Comparison of ENCODE assay signal across 26 mouse cellular contexts in genomic region chr9:64214452-64214851, GRCm38 (mm10). TPM values are rescaled to one million over a fixed set of nuclear protein-coding genes. Genes with fewer than 3 reads are reported as not detected.
DNase-seq lines count a peak whose midpoint lies in the region; ATAC-seq and TF ChIP-seq lines count a peak whose summit lies in the region.
"Had no signal": no experiment of that assay in that cellular context is flagged by ENCODE, and none has a peak within 500 bp of the region (broad histone marks: within the 10 kb centered on the region; RNA-seq: fewer than 3 reads in every experiment).

No protein-coding gene starts in this region.

- peaks cover 26% of the 10 kb centered on the region for H3K4me1 ChIP-seq in kidney, embryonic 16.5 days (ENCODE audit: insufficient read depth, low read length)
- peaks cover 61% of the 10 kb centered on the region for H3K4me1 ChIP-seq in E14TG2a.4 (replicated peaks; ENCODE audit: low read depth, low read length)
- peaks cover 3% of the 10 kb centered on the region; the same call in 1 of the 2 replicates for H3K4me1 ChIP-seq in intestine, embryonic 15.5 days (replicated peaks)
- H3K4me1 ChIP-seq in stomach, embryonic 15.5 days, result no peaks in the 10 kb centered on the region; the same call in 1 of the 2 replicates
- H3K4me1 ChIP-seq: hindbrain, embryonic 13.5 days had no signal

- 69% methylated on average over 17 of the region's 17 CpGs for WGBS in kidney, embryonic 16.5 days
- WGBS in intestine, embryonic 15.5 days, result 77% methylated on average over 17 of the region's 17 CpGs
- WGBS in stomach, embryonic 15.5 days, result 81% methylated on average over 17 of the region's 17 CpGs

- no peak for DNase-seq in kidney, postnatal 14 days
- DNase-seq in frontal cortex, postnatal 14 days (ENCODE audit: low spot score in 2 of 2), result no peak
- no peak for DNase-seq in c-Kit-positive CD71-positive TER-119-positive erythroid progenitor cells, embryonic 14.5 days (ENCODE audit: low spot score)
- no peak for DNase-seq in ovary, postnatal 10 days (ENCODE audit: low spot score)
- DNase-seq: adrenal gland, adult 8-10 months; adrenal gland, postnatal 36 days; B cell, adult 2 months; cerebellum, adult 11 months; cerebellum, adult 8-10 months; cerebellum, postnatal 14 days; embryo, embryonic 11 days; gastrocnemius, postnatal 36 days; heart, adult 11 months; heart, postnatal 10 days had no signal

- H3K9me3 ChIP-seq in kidney, embryonic 16.5 days (ENCODE audit: low read length), result no peaks in the 10 kb centered on the region
- H3K9me3 ChIP-seq in E14TG2a.4 (ENCODE audit: low read length), result no peaks in the 10 kb centered on the region
- H3K9me3 ChIP-seq in intestine, embryonic 15.5 days, result no peaks in the 10 kb centered on the region
- H3K9me3 ChIP-seq in stomach, embryonic 15.5 days, result no peaks in the 10 kb centered on the region
- H3K9me3 ChIP-seq: embryonic facial prominence, embryonic 15.5 days; forebrain, embryonic 10.5 days; heart, embryonic 10.5 days; hindbrain, embryonic 13.5 days had no signal

- H3K9ac ChIP-seq in kidney, embryonic 16.5 days (replicated peaks; ENCODE audit: low read length), result no peak overlapping the region
- H3K9ac ChIP-seq in intestine, embryonic 15.5 days, result no peak overlapping the region
- H3K9ac ChIP-seq in stomach, embryonic 15.5 days, result no peak overlapping the region
- H3K9ac ChIP-seq: embryonic facial prominence, embryonic 15.5 days; hindbrain, embryonic 13.5 days had no signal

- no peak overlapping the region for H3K4me3 ChIP-seq in kidney, embryonic 16.5 days (ENCODE audit: low read length)
- peak overlapping the region; percentile 32; the same call in 1 of the 2 replicates for H3K4me3 ChIP-seq in E14TG2a.4 (replicated peaks; ENCODE audit: low read length)
- H3K4me3 ChIP-seq in intestine, embryonic 15.5 days (replicated peaks), result no peak overlapping the region
- H3K4me3 ChIP-seq in stomach, embryonic 15.5 days (replicated peaks), result no peak overlapping the region
- H3K4me3 ChIP-seq: embryonic facial prominence, embryonic 15.5 days; erythroblast, embryonic 14.5 days; forebrain, embryonic 10.5 days; heart, embryonic 10.5 days; hindbrain, embryonic 13.5 days had no signal

- H3K36me3 ChIP-seq in kidney, embryonic 16.5 days (ENCODE audit: insufficient read depth, low read length), result peaks cover 4% of the 10 kb centered on the region; the same call in 1 of the 2 replicates
- H3K36me3 ChIP-seq in E14TG2a.4 (ENCODE audit: insufficient read depth, low read length), result peaks cover 76% of the 10 kb centered on the region
- H3K36me3 ChIP-seq in intestine, embryonic 15.5 days, result peaks cover 6% of the 10 kb centered on the region
- 0 out of 2 replicates have a peak, but pooled peaks cover 8% of the 10 kb centered on the region for H3K36me3 ChIP-seq in stomach, embryonic 15.5 days

- no peaks in the 10 kb centered on the region for H3K27me3 ChIP-seq in kidney, embryonic 16.5 days (ENCODE audit: insufficient read depth, low read length)
- H3K27me3 ChIP-seq in E14TG2a.4 (ENCODE audit: insufficient read depth, low read length), result no peaks in the 10 kb centered on the region
- no peaks in the 10 kb centered on the region for H3K27me3 ChIP-seq in intestine, embryonic 15.5 days (replicated peaks)
- H3K27me3 ChIP-seq in stomach, embryonic 15.5 days (replicated peaks), result no peaks in the 10 kb centered on the region
- H3K27me3 ChIP-seq: embryonic facial prominence, embryonic 15.5 days; hindbrain, embryonic 13.5 days; Patski had no signal

- TF ChIP-seq CTCF in E14TG2a.4 (conservative IDR thresholded peaks at IDR 0.05; ENCODE audit: low read length), result no peak

- 0 out of 2 replicates have a peak, but pooled peaks have one; percentile 57 for ATAC-seq in kidney, embryonic 16.5 days (ENCODE audit: low FRiP score, low TSS enrichment)
- peak; percentile 76 for ATAC-seq in intestine, embryonic 15.5 days
- 0 out of 2 replicates have a peak, but pooled peaks have one; percentile 31 for ATAC-seq in stomach, embryonic 15.5 days (ENCODE audit: insufficient read depth, low FRiP score, low read depth)
- ATAC-seq: CD4-positive, CD25-positive, alpha-beta regulatory T cell, adult 4 months; forebrain, embryonic 14.5 days; Patski had no signal

- no peak overlapping the region for H3K4me2 ChIP-seq in kidney, embryonic 16.5 days (replicated peaks; ENCODE audit: low read depth, low read length)
- no peak overlapping the region for H3K4me2 ChIP-seq in intestine, embryonic 15.5 days (replicated peaks)
- H3K4me2 ChIP-seq in stomach, embryonic 15.5 days, result no peak overlapping the region
- H3K4me2 ChIP-seq: embryonic facial prominence, embryonic 15.5 days; hindbrain, embryonic 13.5 days had no signal

- H3K27ac ChIP-seq in kidney, embryonic 16.5 days (ENCODE audit: low read length), result no peak overlapping the region
- no peak overlapping the region for H3K27ac ChIP-seq in intestine, embryonic 15.5 days
- no peak overlapping the region for H3K27ac ChIP-seq in stomach, embryonic 15.5 days
- H3K27ac ChIP-seq: embryonic facial prominence, embryonic 15.5 days; forebrain, embryonic 10.5 days; heart, embryonic 10.5 days; hindbrain, embryonic 13.5 days had no signal

RNA-seq across cellular contexts. Expression of gene Uchl4, which starts 20.5 kb away (rescaled TPM):
- polyA plus RNA-seq in kidney, embryonic 16.5 days (2015; fragmentation: Nextera tagmentation; extraction: Ambion mirVana), result 2.4 and 4.5 TPM in 2 replicates
- 2.2 and 3.3 TPM in 2 replicates for polyA plus RNA-seq in intestine, embryonic 15.5 days (2015; fragmentation: Nextera tagmentation; extraction: Ambion mirVana)
- 3.2 and 5.0 TPM in 2 replicates for polyA plus RNA-seq in stomach, embryonic 15.5 days (2015; fragmentation: Nextera tagmentation; extraction: Ambion mirVana)
- polyA plus RNA-seq: erythroblast, embryonic 14.5 days had no signal

RNA-seq across cellular contexts. Expression of gene Snapc5, which starts 35.4 kb away (rescaled TPM):
- 31.9 and 37.3 TPM in 2 replicates for polyA plus RNA-seq in kidney, embryonic 16.5 days (2015; fragmentation: Nextera tagmentation; extraction: Ambion mirVana)
- polyA plus RNA-seq in intestine, embryonic 15.5 days (2015; fragmentation: Nextera tagmentation; extraction: Ambion mirVana), result 29.3 and 39.6 TPM in 2 replicates
- polyA plus RNA-seq in stomach, embryonic 15.5 days (2015; fragmentation: Nextera tagmentation; extraction: Ambion mirVana), result 31.1 and 32.8 TPM in 2 replicates

RNA-seq across cellular contexts. Expression of gene Map2k1, which starts 39.0 kb away (rescaled TPM):
- polyA plus RNA-seq in kidney, embryonic 16.5 days (2015; fragmentation: Nextera tagmentation; extraction: Ambion mirVana), result 89.0 and 92.2 TPM in 2 replicates
- polyA plus RNA-seq in intestine, embryonic 15.5 days (2015; fragmentation: Nextera tagmentation; extraction: Ambion mirVana), result 97.9 and 102 TPM in 2 replicates
- 85.5 and 88.6 TPM in 2 replicates for polyA plus RNA-seq in stomach, embryonic 15.5 days (2015; fragmentation: Nextera tagmentation; extraction: Ambion mirVana)

RNA-seq across cellular contexts. Expression of gene Rpl4, which starts 41.3 kb away (rescaled TPM):
- 1,111 and 1,181 TPM in 2 replicates for polyA plus RNA-seq in kidney, embryonic 16.5 days (2015; fragmentation: Nextera tagmentation; extraction: Ambion mirVana)
- polyA plus RNA-seq in intestine, embryonic 15.5 days (2015; fragmentation: Nextera tagmentation; extraction: Ambion mirVana), result 1,198 and 1,252 TPM in 2 replicates
- polyA plus RNA-seq in stomach, embryonic 15.5 days (2015; fragmentation: Nextera tagmentation; extraction: Ambion mirVana), result 1,181 and 1,204 TPM in 2 replicates

RNA-seq across cellular contexts. Expression of gene Zwilch, which starts 41.5 kb away (rescaled TPM):
- polyA plus RNA-seq in kidney, embryonic 16.5 days (2015; fragmentation: Nextera tagmentation; extraction: Ambion mirVana), result 26.8 and 32.1 TPM in 2 replicates
- 20.4 and 21.6 TPM in 2 replicates for polyA plus RNA-seq in intestine, embryonic 15.5 days (2015; fragmentation: Nextera tagmentation; extraction: Ambion mirVana)
- 19.8 and 21.4 TPM in 2 replicates for polyA plus RNA-seq in stomach, embryonic 15.5 days (2015; fragmentation: Nextera tagmentation; extraction: Ambion mirVana)
